Mouse (Mus musculus) layer of hippocampus, postnatal 36 days (tissue): ENCODE results near the gene Ppfia1. TPM values are rescaled to one million over a fixed set of nuclear protein-coding genes. Genes with fewer than 3 reads are reported as not detected.

Experiments
- DNase-seq, 2 experiments: peaks; one replicate each; pipeline ENCODE4 v3.0.0; 2022
- total RNA-seq, 2 experiments: library from RNA; stranded (reverse); gene quantifications; 2 replicates each; pipeline ENCODE4 v1.2.3; 2021

The Ppfia1 gene
- 10 to 100 TPM; 37.3 to 37.9 TPM for total RNA-seq

GRCm38 (mm10) chr7:144553237-144554122 lies at the start of gene Ppfia1:
Gene Ppfia1, minus strand, starts transcription at chr7:144553729.
- DNase-seq: peak; percentile 98

GRCm38 (mm10) chr7:144600333-144600900 lies 46.9 kb upstream of the Ppfia1 start:
- DNase-seq: no peak

DNA sequence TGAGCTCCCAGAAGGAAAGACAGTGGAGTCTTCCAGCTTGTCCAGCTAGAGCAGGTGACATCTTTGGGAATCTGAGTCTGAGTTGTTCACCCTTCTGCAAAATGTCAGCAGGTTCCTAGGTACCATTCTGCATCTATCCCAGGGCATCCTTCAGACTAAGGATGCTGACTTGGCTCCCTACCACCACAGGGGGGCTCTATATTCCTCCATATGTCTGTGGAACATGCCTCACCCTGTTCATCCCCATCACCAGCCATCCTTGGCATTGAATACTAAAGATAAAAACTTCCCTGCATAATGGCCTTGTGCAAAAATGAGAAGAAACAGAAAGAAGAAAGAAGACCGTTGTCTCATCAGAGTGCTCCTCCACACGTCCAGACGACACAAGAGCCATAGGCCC lies 36.0 kb upstream of the Ppfia1 start:
- DNase-seq: no peak

- DNase-seq: peak; percentile 44 to 58
These were observed 33.8 kb upstream of the Ppfia1 start for GRCm38 (mm10) chr7:144587291-144587690.

DNA sequence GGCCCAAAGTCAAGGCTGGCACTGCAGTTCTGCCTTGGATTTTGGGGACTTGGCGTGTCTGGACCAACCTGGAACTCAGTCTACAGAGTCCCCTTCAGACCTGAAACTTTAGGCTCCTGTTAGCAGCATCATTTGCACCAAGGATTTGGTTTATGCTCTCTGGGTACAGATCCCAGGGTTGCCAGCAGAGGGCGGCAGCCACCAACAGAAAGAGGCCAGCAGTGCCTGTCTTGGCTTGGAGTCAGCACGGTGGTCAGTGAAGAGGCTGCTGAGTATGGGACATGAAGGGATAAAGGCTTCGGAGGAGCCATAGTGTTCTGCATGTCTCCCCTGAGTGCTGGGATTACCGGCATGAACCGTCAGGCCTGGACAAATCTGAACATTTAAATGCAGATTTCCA lies 32.1 kb upstream of the Ppfia1 start:
- DNase-seq: peak; percentile 63 to 72

GRCm38 (mm10) chr7:144583619-144584018 lies 30.1 kb upstream of the Ppfia1 start:
- DNase-seq: peak in 1 of 2 experiments; percentile 31

DNA sequence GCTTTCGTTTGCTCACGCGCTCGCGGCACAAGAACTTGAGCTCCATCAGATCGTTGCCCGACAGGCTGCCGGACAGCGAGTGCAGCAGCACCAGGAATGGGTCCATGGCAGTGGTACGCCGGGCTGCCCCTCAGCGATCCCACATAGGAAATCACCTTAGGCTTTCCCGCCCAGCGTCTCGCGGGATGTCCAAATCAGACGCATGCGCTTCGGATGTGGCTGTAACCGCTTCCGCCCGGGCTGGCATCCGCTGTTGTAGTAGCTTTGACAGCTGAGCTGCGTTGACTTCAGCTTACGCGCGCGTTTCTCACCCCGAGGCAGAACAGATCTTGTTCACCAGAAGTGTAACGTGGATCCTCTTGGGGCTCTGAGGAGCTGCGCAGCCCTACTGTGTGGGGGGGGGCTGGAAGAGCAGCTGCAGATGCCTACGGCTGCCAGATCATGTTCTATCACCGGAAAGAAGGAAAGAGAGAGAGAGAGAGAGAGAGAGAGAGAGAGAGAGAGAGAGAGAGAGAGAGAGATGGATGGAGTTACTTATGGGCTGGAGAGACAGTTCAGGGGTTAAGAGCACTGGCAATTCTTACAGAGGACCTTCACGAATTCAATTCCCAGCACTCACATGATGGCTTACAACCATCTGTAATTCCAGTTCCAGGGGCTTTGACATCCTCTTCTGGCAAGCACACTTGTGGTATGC lies 28.9 kb upstream of the Ppfia1 start, which contains the start of gene Fadd:
Gene Fadd (minus strand): TSS at position 180 of the 697 bp plus-strand sequence.
- peak; percentile 91 to 92 for DNase-seq

DNA sequence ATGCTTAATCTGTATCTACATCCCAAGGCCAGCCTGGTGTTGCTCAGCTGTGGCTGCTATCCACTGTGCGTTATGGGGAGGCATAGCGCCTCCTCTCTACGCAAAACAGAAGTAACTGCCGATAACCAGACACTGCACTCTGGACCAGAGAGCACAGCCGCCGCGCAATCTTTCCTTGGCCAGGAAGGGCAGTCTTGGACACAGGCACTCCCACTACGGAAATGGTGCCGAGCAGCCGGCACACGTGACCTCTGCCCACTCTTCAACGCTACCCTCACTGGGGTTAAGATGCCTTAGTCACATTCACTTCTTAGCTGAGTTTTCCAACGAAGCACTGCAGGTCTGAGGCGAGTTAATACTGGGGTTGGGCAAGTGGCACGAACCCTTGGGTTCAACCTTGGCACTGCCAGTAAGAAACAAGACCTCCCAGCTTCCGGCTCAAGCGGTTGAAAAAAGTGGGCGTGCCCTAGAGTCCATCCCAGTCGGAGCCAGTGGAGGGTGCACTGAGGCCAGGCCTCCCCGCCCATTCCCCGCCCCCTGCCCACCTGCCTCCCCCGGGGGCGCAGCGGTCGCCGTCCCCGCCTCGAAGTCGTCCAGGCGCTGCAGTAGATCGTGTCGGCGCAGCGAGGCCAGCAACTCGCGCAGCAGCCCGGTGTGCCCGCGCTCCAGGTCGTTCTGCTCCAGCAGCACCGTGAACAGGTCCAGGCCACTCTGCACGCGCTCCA lies 28.2 kb upstream of the Ppfia1 start:
- peak; percentile 56 for DNase-seq

GRCm38 (mm10) chr7:144577876-144578275 lies 24.3 kb upstream of the Ppfia1 start:
- DNase-seq: peak in 1 of 2 experiments; percentile 16

DNA sequence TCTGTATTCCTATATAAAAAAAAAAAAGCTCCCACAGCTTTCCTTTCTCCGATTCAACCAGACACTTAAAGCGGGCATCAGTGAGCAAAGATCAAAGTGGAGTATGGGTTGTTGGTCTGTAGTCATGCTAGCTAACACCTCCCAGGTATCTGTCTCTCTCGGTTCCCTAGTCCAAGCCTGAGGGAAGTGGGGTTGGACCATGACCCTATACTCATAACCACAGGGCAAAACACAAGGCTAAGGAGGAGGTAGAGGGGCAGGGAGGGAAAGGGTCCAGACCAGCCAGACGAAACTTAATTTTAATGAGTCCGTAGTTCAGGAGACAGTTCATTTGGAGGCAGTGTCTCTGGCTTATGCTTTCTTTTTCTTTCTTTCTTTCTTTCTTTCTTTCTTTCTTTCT lies 18.7 kb upstream of the Ppfia1 start:
- no peak for DNase-seq

GRCm38 (mm10) chr7:144571598-144571997 lies 18.1 kb upstream of the Ppfia1 start:
- DNase-seq: no peak

GRCm38 (mm10) chr7:144569428-144569827 lies 15.9 kb upstream of the Ppfia1 start:
- no peak for DNase-seq

DNA sequence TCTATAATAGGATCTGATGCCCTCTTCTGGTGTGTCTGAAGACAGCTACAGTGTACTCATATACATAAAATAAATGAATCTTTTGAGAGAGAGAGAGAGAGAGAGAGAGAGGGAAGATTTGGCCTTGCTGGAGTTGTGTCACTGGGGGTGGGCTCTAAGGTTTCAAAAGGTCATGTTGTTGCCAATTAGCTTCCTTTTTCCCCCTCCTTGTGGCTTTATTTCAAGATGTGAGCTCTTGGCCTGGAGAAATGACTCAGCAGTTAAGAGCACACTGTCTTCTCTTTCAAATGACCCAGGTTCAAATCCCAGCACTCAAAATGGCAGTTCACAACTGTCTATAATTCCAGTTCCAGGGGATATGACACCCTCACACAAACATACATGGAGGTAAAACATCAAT lies 14.6 kb upstream of the Ppfia1 start:
- no peak for DNase-seq

GRCm38 (mm10) chr7:144566921-144567682 lies 13.6 kb upstream of the Ppfia1 start:
- DNase-seq: no peak

DNA sequence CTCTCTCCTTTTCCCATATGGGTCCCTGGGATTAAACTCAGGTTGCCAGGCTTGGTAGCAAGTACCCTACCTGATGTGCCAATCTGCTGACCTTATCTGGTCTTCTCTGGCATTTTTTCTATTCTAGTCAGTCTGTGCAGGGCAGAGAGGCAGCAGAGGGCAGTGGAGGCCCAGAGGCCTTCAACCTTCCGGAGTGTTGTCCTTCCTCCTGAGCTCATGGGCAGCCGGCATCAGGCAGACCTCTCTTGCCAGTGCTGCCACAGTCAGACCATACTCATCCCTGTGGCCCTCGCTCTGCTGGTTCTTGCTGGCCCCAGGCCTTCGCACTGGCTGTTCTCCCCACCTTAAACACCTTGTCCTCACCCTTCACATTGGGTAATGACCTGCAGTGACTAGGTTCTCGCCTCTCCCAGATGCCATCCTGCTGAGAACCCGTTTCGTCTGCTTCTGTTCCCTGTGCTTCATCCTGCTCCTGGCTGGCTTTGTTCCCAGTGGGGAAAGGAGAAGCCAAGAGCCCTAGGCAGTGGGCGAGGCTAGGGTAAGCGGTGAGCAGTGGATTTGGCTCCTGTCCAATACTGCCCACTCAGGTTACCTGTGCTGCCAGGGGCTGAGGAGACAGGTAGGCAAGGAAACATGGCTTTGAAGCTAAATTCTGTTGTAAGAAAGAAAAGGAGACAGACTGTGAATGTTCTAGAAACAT lies 10.1 kb upstream of the Ppfia1 start:
- DNase-seq: no peak

DNA sequence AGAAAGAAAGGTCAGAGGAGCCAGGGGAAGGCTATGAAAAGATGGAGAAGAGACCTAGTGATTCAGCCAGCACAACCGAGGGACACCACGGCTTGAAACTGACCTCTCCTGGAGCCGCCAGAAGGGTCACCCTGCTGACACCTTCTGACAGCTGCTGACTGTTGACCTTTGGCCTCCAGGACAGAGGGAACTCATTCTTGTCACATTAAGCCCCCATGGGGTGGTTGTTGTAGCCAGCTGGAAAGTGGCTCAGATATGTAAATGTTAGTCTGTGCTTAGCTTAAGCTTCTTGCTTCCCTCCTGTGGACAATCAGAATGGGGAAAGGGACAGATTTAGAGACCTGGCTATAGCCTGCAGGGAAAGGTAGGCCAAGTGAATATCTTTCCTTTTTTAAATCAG lies 8.5 kb upstream of the Ppfia1 start:
- DNase-seq: no peak

DNA sequence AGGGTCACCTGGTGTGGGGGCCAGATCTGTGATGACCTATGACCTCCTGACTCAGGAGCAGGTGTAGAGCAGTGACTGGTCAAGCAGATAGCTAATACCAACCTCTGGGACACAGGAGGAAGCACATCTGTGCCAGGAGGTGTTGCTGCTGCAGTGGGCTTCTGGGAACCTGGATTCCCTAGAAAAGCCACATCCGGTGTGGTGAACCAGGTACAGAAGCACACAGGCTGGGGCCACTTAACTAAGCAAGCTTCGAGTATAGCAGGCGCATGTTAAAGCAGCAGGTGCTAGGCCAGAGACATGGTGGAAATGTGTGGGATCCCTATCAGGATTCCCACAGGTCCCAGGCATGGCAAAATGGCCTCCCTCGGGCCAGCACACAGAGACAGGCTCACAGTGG lies 7.1 kb upstream of the Ppfia1 start:
- DNase-seq: no peak

GRCm38 (mm10) chr7:144558552-144558951 lies 5.0 kb upstream of the Ppfia1 start:
- no peak for DNase-seq

DNA sequence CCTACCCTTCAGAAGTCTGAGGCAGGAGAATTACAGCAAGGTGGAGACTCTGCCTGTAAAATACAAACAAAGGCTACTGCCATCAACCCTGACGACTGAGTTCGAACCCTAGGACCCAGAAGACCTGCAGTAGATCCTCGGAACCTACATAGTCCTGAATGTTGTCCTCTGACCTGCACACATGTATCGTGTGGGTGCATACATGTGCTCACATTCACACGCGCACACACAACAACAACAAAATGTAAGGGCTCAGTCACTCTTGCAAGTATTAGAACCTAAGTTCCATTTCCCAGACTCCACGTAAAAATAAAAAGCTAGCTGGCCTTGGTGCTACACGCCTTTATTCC lies 569 bp upstream of the Ppfia1 start:
- DNase-seq: no peak

DNA sequence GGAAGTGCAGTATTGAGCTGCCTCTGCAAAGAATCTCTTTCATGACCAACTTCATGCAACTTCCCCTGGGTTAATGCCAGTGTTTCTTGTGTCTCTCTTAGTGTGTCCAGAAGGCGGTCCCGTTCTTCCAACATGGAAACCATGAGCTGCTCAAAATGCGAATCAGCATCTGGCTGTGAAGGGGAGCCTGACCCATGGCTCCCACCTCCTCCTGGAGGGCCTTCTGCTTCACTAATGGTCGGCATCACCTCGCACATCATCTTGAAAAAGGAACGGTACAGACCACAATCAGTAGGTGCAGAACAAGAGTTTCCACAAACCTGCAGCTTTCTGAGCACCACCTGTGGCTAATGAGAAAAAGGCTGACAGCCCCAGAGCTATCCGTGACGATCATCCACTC lies 1.3 kb downstream of the Ppfia1 start:
- DNase-seq: no peak

- DNase-seq: no peak
These were observed 2.7 kb downstream of the Ppfia1 start for GRCm38 (mm10) chr7:144550811-144551210.
